Mouse (Mus musculus) MEL (cell line): ENCODE results near the gene 1700029I15Rik.

ENCODE experiments used
- EP300 ChIP-seq, 2 experiments: IDR thresholded peaks; 2 replicates each; pipeline ENCODE4 v1.6.1; 2011; ENCODE audit warnings: improper control_type of control experiment in 2 of 2, low read length in 2 of 2, low read depth in 1 of 2, mild to moderate bottlenecking in 1 of 2
- GATA1 ChIP-seq: IDR thresholded peaks from 2 replicates; pipeline ENCODE4 v1.6.1; 2011; ENCODE audit warnings: low read depth, low read length, improper control_type of control experiment
- MAFK ChIP-seq: IDR thresholded peaks from 2 replicates; pipeline ENCODE4 v1.6.1; 2011; ENCODE audit warnings: low read depth, mild to moderate bottlenecking, low read length, improper control_type of control experiment, borderline replicate concordance
- POLR2AphosphoS2 ChIP-seq: IDR thresholded peaks from 2 replicates; pipeline ENCODE4 v1.6.1; 2011; ENCODE audit warnings: low read length, improper control_type of control experiment

GRCm38 (mm10) chr2:92432299-92433295 is 50.3 kb downstream of the 1700029I15Rik start:
- no peak for TF ChIP-seq EP300 (IDR thresholded peaks at IDR 0.05; ENCODE audit: low read depth in 1 of 2, low read length in 2 of 2)
- TF ChIP-seq POLR2AphosphoS2: no peak
- no peak for TF ChIP-seq MAFK
- TF ChIP-seq GATA1: no peak
